Mouse (Mus musculus) hindbrain, embryonic 10.5 days (tissue): ENCODE measurements at regions not wholly inside any gene's neighbourhood (a gene's known extent, or its start where the extent isn't known, plus 50 kb on each side); places are given as distances from the start of the nearest gene placed in this dataset.

Experiments used
- DNase-seq: peaks from one replicate; pipeline ENCODE4 v3.0.0-alpha.2; 2017; ENCODE audit warnings: low spot score
- H3K27ac ChIP-seq: fragments of 300-500 bp; sonication (generic); 2 replicates; pipeline ENCODE4 v1.5.1; 2016; ENCODE audit warnings: mild to moderate bottlenecking, moderate library complexity
- H3K27me3 ChIP-seq: fragments of 300-500 bp; sonication (generic); 2 replicates; pipeline ENCODE4 v1.6.1; 2016; ENCODE audit warnings: mild to moderate bottlenecking; ENCODE audit not compliant: poor library complexity, insufficient read depth, severe bottlenecking
- H3K36me3 ChIP-seq: fragments of 300-500 bp; sonication (generic); 2 replicates; pipeline ENCODE4 v1.6.1; 2016; ENCODE audit warnings: mild to moderate bottlenecking, moderate library complexity
- H3K4me1 ChIP-seq: fragments of 300-500 bp; sonication (generic); replicated peaks from 2 replicates; pipeline ENCODE4 v1.6.1; 2016; ENCODE audit warnings: mild to moderate bottlenecking
- H3K4me3 ChIP-seq: fragments of 300-500 bp; sonication (generic); 2 replicates; pipeline ENCODE4 v1.5.1; 2016; ENCODE audit warnings: mild to moderate bottlenecking, moderate library complexity
- H3K9me3 ChIP-seq: fragments of 300-500 bp; sonication (generic); 2 replicates; pipeline ENCODE4 v1.6.1; 2016; ENCODE audit warnings: mild to moderate bottlenecking, moderate library complexity
- WGBS: fragments of 180-500 bp; shearing (Covaris S2); methylation state at CpG from one replicate; pipeline ENCODE4 v1.1.7; 2016; 5-methylcytosine and 5-hydroxymethylcytosine counted together

DNA sequence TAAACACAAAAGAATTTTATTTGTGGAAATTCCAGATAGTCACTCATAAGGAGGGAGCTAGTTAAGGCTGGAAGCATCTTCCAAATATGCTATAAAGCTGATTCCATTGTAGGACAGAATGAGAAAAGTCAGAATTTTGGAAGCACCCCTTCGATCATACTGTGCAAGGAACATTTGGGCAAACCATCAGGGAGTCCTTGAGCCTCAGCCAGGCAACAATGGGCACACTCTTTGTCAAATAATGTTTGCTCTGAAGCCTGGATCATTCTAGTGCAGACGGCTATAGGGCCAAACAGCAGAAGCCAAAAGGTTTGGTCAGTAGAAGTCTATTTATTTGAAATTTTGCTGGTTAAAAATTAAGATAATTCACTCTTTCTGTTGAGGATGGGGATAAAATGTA is 114.7 kb upstream of the Cadm2 start:
- Histone ChIP-seq H3K4me3 (no peak overlapping the region), H3K9me3 (no peaks in the 10 kb centered on the region), H3K36me3 (no peaks in the 10 kb centered on the region), H3K27ac (no peak overlapping the region), H3K4me1 (no peaks in the 10 kb centered on the region), H3K27me3 (no peaks in the 10 kb centered on the region)
- DNase-seq = no peak
- WGBS = 83% methylated on average over 2 of the region's 2 CpGs

DNA sequence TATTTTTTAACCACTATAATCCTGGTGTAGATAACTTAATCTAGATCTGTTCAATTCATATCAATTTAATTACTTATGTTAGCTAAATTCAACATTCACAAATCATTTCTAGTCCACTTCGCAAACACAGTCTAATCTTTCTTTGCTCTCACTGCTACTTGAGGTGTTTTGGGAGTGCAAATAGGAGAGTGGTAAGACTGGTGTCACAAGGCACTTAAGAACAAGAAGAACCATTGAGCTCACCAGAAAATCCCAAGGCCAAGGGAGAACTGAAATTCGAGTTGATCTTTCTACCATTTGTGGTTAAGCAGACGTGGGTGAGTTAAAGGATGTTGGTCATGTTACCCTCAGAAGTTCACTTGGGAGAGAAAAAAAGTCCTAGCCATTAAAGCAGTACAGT is 77.9 kb upstream of the Cadm2 start:
- Histone ChIP-seq H3K27ac (no peak overlapping the region), H3K4me3 (no peak overlapping the region), H3K36me3 (no peaks in the 10 kb centered on the region), H3K27me3 (no peaks in the 10 kb centered on the region), H3K4me1 (no peaks in the 10 kb centered on the region), H3K9me3 (no peaks in the 10 kb centered on the region)
- WGBS = 72% methylated on average over 3 of the region's 3 CpGs
- DNase-seq = no peak
